Mouse (Mus musculus): ENCODE data around the gene Gse1.

Gene Gse1

DNA sequence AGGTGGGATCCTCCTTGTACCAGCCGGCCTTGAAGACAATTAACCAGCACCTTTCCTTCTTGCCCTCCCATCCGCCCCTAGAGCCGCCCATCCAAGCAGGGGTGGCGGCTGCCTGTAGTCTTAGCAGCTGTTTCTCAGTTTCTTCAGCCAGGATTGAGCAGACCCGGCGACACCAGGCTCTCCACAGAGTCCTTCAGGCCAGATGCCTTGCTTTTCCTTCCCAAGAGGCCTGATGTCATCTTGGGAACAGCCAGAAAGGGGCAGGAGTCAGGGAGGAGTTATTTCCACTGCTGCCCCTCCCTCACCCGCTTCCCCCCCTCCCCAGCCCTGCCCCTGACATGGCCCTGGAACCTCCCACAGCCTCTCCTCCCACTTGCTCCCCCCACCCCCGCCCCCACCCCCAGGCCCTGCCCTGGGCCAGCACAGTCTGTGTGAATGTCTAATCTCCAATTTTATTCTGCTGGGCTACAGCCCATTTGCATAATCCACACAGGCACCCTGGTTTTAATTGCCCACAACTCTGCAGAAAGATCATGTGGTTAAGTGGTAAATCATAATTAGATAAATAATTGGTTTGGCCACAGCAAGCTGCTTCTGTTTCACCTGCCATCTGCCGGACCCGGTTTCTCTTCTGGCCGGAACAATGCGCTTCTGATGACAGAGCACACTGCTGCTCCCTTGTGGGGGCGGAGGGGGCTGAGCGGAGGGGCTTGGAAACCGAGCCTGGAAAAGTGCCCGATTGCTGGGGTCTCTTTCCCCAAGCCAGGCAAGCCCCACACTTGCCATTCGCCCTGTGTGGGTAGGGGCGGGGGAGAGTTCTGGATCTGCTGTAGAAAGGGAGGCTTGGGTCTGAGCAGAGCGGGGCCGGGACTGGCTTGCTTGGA lies 292.7 kb downstream of the Gse1 start:
- DNase-seq: peak in 1 of 2 experiments; percentile 55

GRCm38 (mm10) chr8:120521591-120521965 lies 293.3 kb downstream of the Gse1 start:
- DNase-seq: no peak

DNA sequence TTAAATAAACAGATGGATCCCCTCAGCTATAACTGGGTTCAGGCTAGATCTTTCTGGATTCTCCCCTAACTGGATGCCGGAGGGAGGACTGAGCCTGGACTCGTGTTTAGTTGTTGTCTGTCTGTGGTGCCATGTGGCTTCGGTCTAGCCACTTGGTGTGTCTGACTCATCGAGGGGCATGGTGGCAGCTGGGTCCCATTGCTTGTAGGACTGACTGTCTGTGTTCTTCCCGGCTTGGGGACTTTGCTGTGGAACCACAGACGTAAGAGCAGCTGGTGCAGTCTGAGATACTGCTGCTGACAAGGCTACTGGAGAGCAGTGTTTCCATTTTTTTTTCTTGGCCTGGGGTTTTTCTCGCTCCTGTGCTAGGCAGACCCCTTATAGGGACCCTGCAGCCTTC lies 295.4 kb downstream of the Gse1 start:
- no peak for DNase-seq

DNA sequence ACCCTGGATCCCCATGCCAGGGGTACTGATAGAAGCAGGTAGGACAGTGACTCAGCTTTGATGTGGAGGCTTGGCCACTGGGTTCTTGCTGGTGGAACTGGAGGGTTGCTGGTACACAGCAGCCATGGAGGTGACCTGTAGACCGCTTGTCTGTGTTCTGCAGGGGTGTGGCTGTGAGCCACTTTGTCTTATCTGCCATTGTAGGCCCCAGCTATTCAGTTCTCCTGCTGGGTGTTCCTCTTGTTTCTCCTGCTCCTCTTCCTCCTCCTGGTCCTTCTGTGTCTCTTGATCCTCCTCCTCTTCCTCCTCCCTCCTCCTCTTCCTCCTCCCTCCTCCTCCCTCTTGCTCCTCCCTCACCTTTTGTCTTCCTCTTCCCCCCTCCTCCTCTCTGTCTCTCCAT lies 296.9 kb downstream of the Gse1 start:
- DNase-seq: no peak

- DNase-seq: no peak
Observed at GRCm38 (mm10) chr8:120525832-120526231, 297.6 kb downstream of the Gse1 start.

- no peak for DNase-seq
Observed at GRCm38 (mm10) chr8:120526577-120526976, 298.3 kb downstream of the Gse1 start.

DNA sequence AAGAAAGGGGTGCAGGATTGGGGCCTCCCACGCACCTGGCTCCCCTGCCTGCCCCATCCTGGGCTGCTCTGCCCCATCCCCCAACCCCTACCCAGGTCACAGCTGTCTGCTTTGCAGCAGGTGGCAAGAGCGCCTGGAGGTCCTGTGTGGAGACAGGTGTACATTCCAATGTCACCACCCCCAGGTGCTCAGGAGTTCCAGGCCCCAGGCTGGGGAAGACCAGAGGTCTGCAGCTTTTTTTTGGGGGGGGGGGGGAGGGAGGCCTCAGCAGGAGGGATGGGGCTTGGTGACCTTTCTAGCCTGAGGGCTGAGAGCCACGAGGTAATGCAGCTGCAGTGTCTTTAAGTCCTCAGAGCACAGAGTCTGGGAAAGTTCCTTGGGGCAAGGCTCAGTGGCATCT lies 300.1 kb downstream of the Gse1 start:
- no peak for DNase-seq

GRCm38 (mm10) chr8:120529226-120529625 lies 301.0 kb downstream of the Gse1 start:
- DNase-seq: peak; percentile 60 to 78

DNA sequence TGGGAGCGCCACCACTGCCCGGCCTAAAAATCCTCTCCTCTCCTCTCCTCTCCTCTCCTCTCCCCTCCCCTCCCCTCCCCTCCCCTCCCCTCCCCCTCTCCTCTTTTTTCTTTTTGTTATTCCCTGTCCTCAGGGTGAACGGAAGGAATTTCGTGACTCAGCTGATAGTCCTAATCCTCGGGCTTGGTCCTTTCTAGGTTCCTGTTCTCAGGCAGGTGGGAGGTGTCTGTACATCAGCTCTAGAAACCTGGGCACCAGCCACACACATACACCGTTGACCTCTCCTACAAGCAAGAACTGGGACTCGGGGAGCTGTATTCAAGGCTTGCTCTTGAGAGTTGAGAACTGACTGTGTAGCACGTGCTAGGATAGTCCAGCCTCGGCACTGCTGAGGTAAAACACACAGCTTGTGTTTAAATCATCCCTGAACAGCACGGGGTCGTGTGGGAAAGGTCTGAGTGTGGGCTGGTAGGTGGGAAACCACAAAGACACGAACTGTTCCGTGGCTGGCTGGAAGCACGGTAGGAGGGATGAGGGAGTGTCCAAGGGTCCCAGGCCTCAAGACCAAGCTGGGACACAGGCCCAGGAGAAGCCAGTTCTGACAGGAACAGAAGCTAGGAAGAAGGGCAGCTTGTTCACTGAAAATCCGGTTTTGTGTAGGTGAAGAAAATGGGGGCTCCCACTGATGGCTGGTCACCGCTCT lies 302.8 kb downstream of the Gse1 start:
- no peak for DNase-seq

GRCm38 (mm10) chr8:120531775-120532516 lies 303.7 kb downstream of the Gse1 start:
- no peak for DNase-seq

DNA sequence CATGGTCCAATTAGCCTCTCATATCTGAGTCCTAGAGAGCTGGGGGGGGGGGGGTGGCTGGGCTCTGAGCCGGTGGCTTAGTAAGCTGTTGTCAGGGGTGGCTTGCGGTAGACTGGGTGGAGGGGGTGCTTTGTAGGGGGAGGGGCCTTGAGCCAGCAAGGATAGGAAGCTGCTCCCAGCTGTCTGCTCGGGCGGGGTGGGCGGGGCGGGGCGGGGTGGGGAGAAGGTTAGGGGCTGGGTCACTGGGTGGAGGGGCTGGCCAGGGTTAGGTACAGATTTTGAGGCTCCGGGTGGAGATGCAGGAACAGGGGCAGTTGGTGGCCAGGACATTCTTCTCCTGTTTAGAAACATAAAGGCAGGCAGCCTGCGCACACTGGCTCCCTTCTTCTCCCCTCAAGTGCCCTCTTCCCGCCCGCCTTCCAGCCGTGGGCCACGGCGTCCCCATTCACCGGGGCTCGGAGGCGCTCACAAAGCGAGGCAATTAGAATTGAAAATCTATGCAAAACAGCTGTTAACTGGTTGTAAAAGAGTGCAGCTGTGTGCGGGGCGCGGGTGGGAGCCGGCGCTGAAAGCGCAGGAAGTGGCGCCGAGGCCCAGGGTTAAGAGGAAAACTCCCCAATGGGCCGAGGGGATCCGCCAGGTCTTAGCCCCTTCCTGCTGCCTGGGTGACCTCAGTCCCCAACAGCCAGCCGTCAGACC lies 304.4 kb downstream of the Gse1 start:
- no peak for DNase-seq

DNA sequence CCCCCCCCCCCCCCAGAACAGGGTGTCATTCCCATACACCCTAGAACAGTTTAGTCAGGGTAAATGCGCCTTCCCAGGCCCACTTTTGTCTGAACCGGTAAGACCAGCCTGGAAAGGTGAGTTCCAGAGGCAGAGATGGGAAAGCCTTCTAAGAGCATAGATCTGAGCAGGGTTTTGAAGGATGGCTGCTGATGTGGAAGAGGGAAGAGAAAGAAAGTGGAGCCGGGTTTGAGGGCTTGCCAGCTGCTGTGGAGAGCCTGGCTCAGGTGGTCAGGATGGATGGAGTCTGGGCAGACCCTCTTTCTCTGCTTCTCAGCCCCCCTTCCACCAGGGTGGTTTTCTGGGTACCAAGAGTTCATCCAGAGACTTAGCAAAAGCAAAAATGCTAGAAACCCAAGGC lies 305.1 kb downstream of the Gse1 start:
- DNase-seq: no peak

GRCm38 (mm10) chr8:120534080-120534479 lies 305.8 kb downstream of the Gse1 start:
- no peak for DNase-seq

DNA sequence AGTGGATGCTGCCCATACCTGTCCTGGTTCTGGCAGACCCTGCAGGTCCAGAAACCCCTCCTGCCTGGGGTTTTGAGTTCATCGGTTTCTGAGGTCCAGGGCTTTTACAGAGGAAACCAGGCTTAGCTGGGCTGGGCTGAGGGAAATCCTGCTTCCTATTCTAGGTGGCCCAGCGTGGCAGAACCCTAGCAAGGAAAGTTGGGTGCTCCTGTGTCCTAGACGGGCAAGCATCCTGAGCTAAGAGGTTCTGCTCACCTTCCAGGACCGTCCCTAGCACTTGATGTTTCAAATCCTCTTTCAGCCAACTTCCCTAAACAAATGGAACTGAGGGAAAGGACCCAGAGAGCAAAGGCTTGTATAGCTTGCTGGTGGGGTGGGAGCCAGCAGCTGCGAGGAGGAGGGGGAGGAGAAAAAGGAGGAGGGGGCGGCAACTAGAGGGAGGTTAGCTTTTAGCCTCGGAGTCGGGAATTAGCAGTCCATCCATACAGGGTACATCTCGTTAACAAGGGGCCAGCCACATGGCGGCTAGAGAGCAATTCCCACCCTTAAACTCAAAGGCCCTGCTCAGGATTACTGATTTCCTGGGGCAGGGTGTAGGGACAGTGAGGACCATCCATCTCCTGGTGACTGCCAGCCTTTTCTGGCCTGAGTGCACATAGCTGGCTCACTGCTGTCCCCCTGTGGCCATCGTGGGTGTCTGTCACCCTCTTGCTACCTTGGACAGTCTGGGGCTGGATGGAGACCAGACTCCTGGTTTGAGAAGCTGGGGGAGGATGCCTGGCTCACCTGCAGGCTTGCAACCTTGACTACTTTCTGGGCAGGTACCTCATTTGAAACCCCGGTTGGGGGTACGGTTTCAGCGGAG lies 306.5 kb downstream of the Gse1 start:
- DNase-seq: peak; percentile 84 to 90

- peak; percentile 63 to 73 for DNase-seq
Observed at GRCm38 (mm10) chr8:120535452-120536305, 307.4 kb downstream of the Gse1 start.

GRCm38 (mm10) chr8:120536306-120537206 lies 308.3 kb downstream of the Gse1 start:
- peak; percentile 77 to 87 for DNase-seq

DNA sequence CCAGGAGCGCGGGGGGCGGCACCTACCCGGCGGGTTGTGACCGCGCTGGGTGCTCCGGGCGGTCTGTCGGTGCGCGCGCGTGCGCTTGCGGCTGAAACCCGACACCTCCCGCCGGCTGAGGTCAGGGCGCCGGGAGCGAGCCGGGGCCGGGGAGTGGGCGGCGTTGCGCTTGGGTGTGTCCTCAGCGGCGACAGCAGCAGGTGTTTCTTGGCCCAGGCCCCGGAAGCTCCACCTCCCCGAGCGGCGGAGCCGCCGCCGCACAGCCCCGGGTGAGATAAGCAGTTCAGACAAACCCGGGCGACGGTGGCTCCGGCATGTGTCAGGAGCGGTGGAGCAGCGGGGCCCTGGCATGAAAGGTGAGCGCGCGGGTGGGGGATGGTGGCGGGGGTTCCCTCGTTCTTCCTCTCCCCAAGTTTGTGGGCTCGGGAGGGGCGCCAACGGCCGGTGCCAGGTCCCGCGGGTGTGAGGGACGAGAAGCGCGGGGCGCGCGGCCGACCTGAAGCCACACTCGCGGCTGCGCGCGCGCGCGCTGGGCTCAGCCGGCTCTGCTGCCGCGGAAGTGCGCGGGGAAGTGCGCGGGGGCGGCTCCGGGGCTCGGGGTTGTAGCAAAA lies 309.1 kb downstream of the Gse1 start:
- DNase-seq: peak; percentile 91 to 94

DNA sequence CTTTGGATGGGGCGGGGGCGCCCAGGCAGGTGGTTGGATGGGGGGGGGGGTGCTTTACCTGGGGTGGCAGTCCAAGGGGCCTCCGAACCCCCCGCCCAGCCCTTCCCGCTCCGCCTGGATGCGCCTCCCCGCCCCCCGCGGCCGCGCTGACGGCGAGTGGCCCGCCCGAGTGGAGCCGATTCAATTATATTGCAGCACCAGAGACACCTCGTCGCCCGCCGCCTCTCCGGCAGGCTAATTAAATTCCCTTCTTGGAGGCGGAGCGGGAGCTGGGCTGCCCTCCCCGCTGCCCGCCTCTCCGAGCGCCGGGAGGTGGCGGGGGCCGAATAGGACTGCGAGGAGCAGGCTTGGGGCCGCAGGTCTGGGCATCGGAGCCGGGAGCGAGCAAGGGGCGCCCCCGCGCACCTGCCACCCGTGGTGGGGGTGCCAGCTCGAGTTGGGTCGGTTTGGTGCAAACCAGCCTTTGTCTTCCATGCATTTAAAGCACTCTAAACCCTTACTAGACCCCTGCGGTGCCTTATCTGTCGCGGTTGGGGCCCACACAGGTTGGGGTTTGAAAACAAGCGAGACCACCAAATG lies 309.7 kb downstream of the Gse1 start:
- DNase-seq: peak; percentile 72 to 77
